Mouse (Mus musculus) cerebellum, adult 2 months (tissue): ENCODE data around the gene AC124108.1. TPM values are rescaled to one million over a fixed set of nuclear protein-coding genes. Genes with fewer than 3 reads are reported as not detected.
A peak's percentile ranks its signal among the peaks of the same experiment; 100 is the strongest.
"Not testable (repeated sequence)": the region's sequence is repeated elsewhere in the genome, so short reads cannot be mapped to it uniquely, and the experiment has no call there.

Experiments used
- DNase-seq, 2 experiments: peaks; one replicate each; pipeline ENCODE4 v3.0.0; 2021
- H3K27ac ChIP-seq: fragments of 200-500 bp; 2 replicates; pipeline ENCODE4 v1.5.1; 2012; ENCODE audit warnings: low read length, control low read depth, inconsistent platforms; ENCODE audit not compliant: insufficient read depth
- H3K27me3 ChIP-seq: fragments of 200-500 bp; 2 replicates; pipeline ENCODE4 v1.6.1; 2012; ENCODE audit warnings: inconsistent platforms, mild to moderate bottlenecking, low read length, moderate library complexity; ENCODE audit not compliant: control insufficient read depth, insufficient read depth
- H3K4me1 ChIP-seq: fragments of 200-500 bp; 2 replicates; pipeline ENCODE4 v1.6.1; 2011; ENCODE audit warnings: low read length; ENCODE audit not compliant: control insufficient read depth, insufficient read depth
- H3K4me3 ChIP-seq: fragments of 200-500 bp; replicated peaks from 2 replicates; pipeline ENCODE3; 2011; ENCODE audit warnings: mild to moderate bottlenecking, low read depth, low read length, control low read depth; ENCODE audit not compliant: insufficient read depth
- CTCF ChIP-seq: fragments of 200-500 bp; IDR thresholded peaks from 2 replicates; pipeline ENCODE4 v1.5.1; 2011; ENCODE audit warnings: low read depth, mild to moderate bottlenecking, control low read depth, low read length, moderate library complexity, borderline replicate concordance; ENCODE audit not compliant: insufficient read depth
- POLR2A ChIP-seq: fragments of 200-500 bp; IDR thresholded peaks from 2 replicates; pipeline ENCODE4 v1.6.1; 2011; ENCODE audit warnings: low read length, control low read depth, borderline replicate concordance; ENCODE audit not compliant: insufficient read depth
- WGBS: fragments of 180-500 bp; shearing (Covaris S2); methylation state at CpG from one replicate; pipeline ENCODE4 v1.1.7; 2018; 5-methylcytosine and 5-hydroxymethylcytosine counted together
- polyA plus RNA-seq: library from polyadenylated mRNA; depleted of rRNA; stranded (reverse); fragments of >200 nt; gene quantifications from 2 replicates; pipeline ENCODE4 v1.2.3, GENCODE M21; 2012

AC124108.1 gene
- polyA plus RNA-seq, 1 experiment = 3.2 TPM

GRCm38 (mm10) chr1:132158741-132159140 is 32.5 kb upstream of the AC124108.1 start:
- DNase-seq = no peak
- H3K4me1 ChIP-seq = peaks cover 43% of the 10 kb centered on the region
- TF ChIP-seq CTCF (no peak), POLR2A (no peak)
- WGBS = 57% methylated on average over 2 of the region's 2 CpGs
- H3K27me3 ChIP-seq = no peaks in the 10 kb centered on the region
- H3K4me3 ChIP-seq = no peak overlapping the region
- H3K27ac ChIP-seq = no peak overlapping the region

GRCm38 (mm10) chr1:132159681-132160080 is 31.6 kb upstream of the AC124108.1 start:
- H3K4me1 ChIP-seq = peaks cover 43% of the 10 kb centered on the region
- no peaks in the 10 kb centered on the region for H3K27me3 ChIP-seq
- 81% methylated on average over 4 of the region's 4 CpGs for WGBS
- no peak overlapping the region for H3K4me3 ChIP-seq
- DNase-seq = no peak
- TF ChIP-seq POLR2A (no peak), CTCF (no peak)
- no peak overlapping the region for H3K27ac ChIP-seq

- 13% methylated on average over 7 of the region's 7 CpGs for WGBS
- Histone ChIP-seq H3K4me1 (peaks cover 43% of the 10 kb centered on the region), H3K27ac (no peak overlapping the region), H3K4me3 (no peak overlapping the region), H3K27me3 (no peaks in the 10 kb centered on the region)
- TF ChIP-seq CTCF (0 out of 2 replicates have a peak, but pooled peaks have one; percentile 12), POLR2A (no peak)
- DNase-seq = peak; percentile 80 to 85
Observed at GRCm38 (mm10) chr1:132161211-132161880, 29.9 kb upstream of the AC124108.1 start.

GRCm38 (mm10) chr1:132162618-132163017 is 28.6 kb upstream of the AC124108.1 start:
- 72% methylated on average over 9 of the region's 9 CpGs for WGBS
- 0 out of 2 replicates have a peak, but pooled peaks have one; percentile 33 for TF ChIP-seq CTCF
- H3K27me3 ChIP-seq, DNase-seq, H3K4me3 ChIP-seq, H3K27ac ChIP-seq: not testable (repeated sequence)
- peaks cover 41% of the 10 kb centered on the region for H3K4me1 ChIP-seq

GRCm38 (mm10) chr1:132164780-132165518 is 26.3 kb upstream of the AC124108.1 start:
- no peak for DNase-seq
- TF ChIP-seq CTCF = no peak
- TF ChIP-seq POLR2A = no peak
- Histone ChIP-seq H3K27ac (no peak overlapping the region), H3K27me3 (no peaks in the 10 kb centered on the region), H3K4me3 (no peak overlapping the region), H3K4me1 (peaks cover 21% of the 10 kb centered on the region)
- WGBS = 49% methylated on average over 13 of the region's 13 CpGs

GRCm38 (mm10) chr1:132165859-132166258 is 25.4 kb upstream of the AC124108.1 start:
- Histone ChIP-seq H3K27me3 (no peaks in the 10 kb centered on the region), H3K27ac (no peak overlapping the region), H3K4me3 (no peak overlapping the region), H3K4me1 (peaks cover 16% of the 10 kb centered on the region)
- no peak for DNase-seq
- TF ChIP-seq POLR2A = no peak
- peak; percentile 31; the same call in 1 of the 2 replicates for TF ChIP-seq CTCF
- WGBS = 74% methylated on average over 3 of the region's 3 CpGs

GRCm38 (mm10) chr1:132168115-132168767 is 23.0 kb upstream of the AC124108.1 start:
- H3K4me3 ChIP-seq = peak overlapping the region; percentile 27
- no peaks in the 10 kb centered on the region for H3K27me3 ChIP-seq
- H3K27ac ChIP-seq = no peak overlapping the region
- 0 out of 2 replicates have a peak, but pooled peaks cover 4% of the 10 kb centered on the region for H3K4me1 ChIP-seq
- WGBS = 11% methylated on average over 12 of the region's 12 CpGs
- TF ChIP-seq POLR2A (no peak), CTCF (no peak)
- DNase-seq = peak in 1 of 2 experiments; percentile 21
